Mouse (Mus musculus) NIH3T3 (cell line): ENCODE results near the gene Fam24a.
A peak's percentile ranks its signal among the peaks of the same experiment; 100 is the strongest.

Source experiments
- DNase-seq: peaks from one replicate; pipeline ENCODE4 v3.0.0-alpha.2; 2012; ENCODE audit warnings: low read depth

Gene Fam24a

GRCm38 (mm10) chr7:131333564-131333963 is at the start of gene Fam24a:
TSS of gene Fam24a (plus strand) at chr7:131333864.
- no peak for DNase-seq

- DNase-seq, result peak; percentile 20
Measured at GRCm38 (mm10) chr7:131297151-131297550, 36.5 kb upstream of the Fam24a start.

- no peak for DNase-seq
Measured at GRCm38 (mm10) chr7:131303340-131303739, 30.3 kb upstream of the Fam24a start.

GRCm38 (mm10) chr7:131306733-131307132 is 26.9 kb upstream of the Fam24a start:
- DNase-seq, result no peak

GRCm38 (mm10) chr7:131314493-131314892 is 19.2 kb upstream of the Fam24a start:
- no peak for DNase-seq

- no peak for DNase-seq
Measured at GRCm38 (mm10) chr7:131317587-131317986, 16.1 kb upstream of the Fam24a start.

- DNase-seq, result no peak
Measured at GRCm38 (mm10) chr7:131318340-131318739, 15.3 kb upstream of the Fam24a start.

GRCm38 (mm10) chr7:131322192-131322591 is 11.5 kb upstream of the Fam24a start, which contains the start of gene Cuzd1:
TSS of gene Cuzd1 (minus strand) at chr7:131322292.
- DNase-seq, result no peak

GRCm38 (mm10) chr7:131327054-131327453 is 6.6 kb upstream of the Fam24a start:
- peak; percentile 2 for DNase-seq

GRCm38 (mm10) chr7:131329416-131329815 is 4.2 kb upstream of the Fam24a start, which contains the start of gene Fam24b:
TSS of gene Fam24b (minus strand) at chr7:131329516.
- no peak for DNase-seq

GRCm38 (mm10) chr7:131331688-131332087 is 2.0 kb upstream of the Fam24a start:
- no peak for DNase-seq

GRCm38 (mm10) chr7:131337502-131338068 is 3.9 kb downstream of the Fam24a start:
- no peak for DNase-seq

GRCm38 (mm10) chr7:131345856-131346541 is 12.3 kb downstream of the Fam24a start:
- peak; percentile 36 for DNase-seq

- DNase-seq, result no peak
Measured at GRCm38 (mm10) chr7:131356105-131356504, 22.4 kb downstream of the Fam24a start.

- no peak for DNase-seq
Measured at GRCm38 (mm10) chr7:131362269-131362614, 28.6 kb downstream of the Fam24a start.

- DNase-seq, result peak; percentile 98
Measured at GRCm38 (mm10) chr7:131362615-131363300, 29.1 kb downstream of the Fam24a start, which contains the start of gene 2310057M21Rik. TSS of gene 2310057M21Rik (minus strand) at chr7:131362759.

- DNase-seq, result no peak
Measured at GRCm38 (mm10) chr7:131364131-131364530, 30.5 kb downstream of the Fam24a start.

- peak; percentile 95 for DNase-seq
Measured at GRCm38 (mm10) chr7:131370648-131371469, 37.2 kb downstream of the Fam24a start, which contains the start of gene Pstk. TSS of gene Pstk (plus strand) at chr7:131371141.

- DNase-seq, result no peak
Measured at GRCm38 (mm10) chr7:131371470-131371860, 37.8 kb downstream of the Fam24a start.

- DNase-seq, result peak; percentile 68
Measured at GRCm38 (mm10) chr7:131371880-131372651, 38.4 kb downstream of the Fam24a start.
